Mouse (Mus musculus) embryonic facial prominence, embryonic 15.5 days (tissue): ENCODE results near the gene Cldn14. TPM values are rescaled to one million over a fixed set of nuclear protein-coding genes. Genes with fewer than 3 reads are reported as not detected.

ENCODE experiments used
- ATAC-seq: fragments of 200-750 bp; cut with Nextera tagmentation; 2 replicates; pipeline ENCODE4 v1.8.0; 2017; ENCODE audit warnings: low read depth, moderate TSS enrichment; ENCODE audit not compliant: insufficient number of reproducible peaks, low FRiP score, low TSS enrichment
- H3K27ac ChIP-seq: fragments of 300-500 bp; sonication (generic); replicated peaks from 2 replicates; pipeline ENCODE4 v1.5.1; 2015; ENCODE audit warnings: mild to moderate bottlenecking, inconsistent platforms
- H3K27me3 ChIP-seq: fragments of 300-500 bp; sonication (generic); 2 replicates; pipeline ENCODE4 v1.6.1; 2015; ENCODE audit warnings: inconsistent platforms
- H3K36me3 ChIP-seq: fragments of 300-500 bp; sonication (generic); 2 replicates; pipeline ENCODE4 v1.6.1; 2015; ENCODE audit warnings: mild to moderate bottlenecking, inconsistent platforms
- H3K4me1 ChIP-seq: fragments of 300-500 bp; sonication (generic); 2 replicates; pipeline ENCODE4 v1.6.1; 2015; ENCODE audit warnings: inconsistent platforms
- H3K4me2 ChIP-seq: fragments of 300-500 bp; sonication (generic); replicated peaks from 2 replicates; pipeline ENCODE4 v1.6.1; 2015; ENCODE audit warnings: mild to moderate bottlenecking, inconsistent platforms
- H3K4me3 ChIP-seq: fragments of 300-500 bp; sonication (generic); replicated peaks from 2 replicates; pipeline ENCODE4 v1.5.1; 2015; ENCODE audit warnings: mild to moderate bottlenecking, inconsistent platforms
- H3K9ac ChIP-seq: fragments of 300-500 bp; sonication (generic); 2 replicates; pipeline ENCODE4 v1.6.1; 2015; ENCODE audit warnings: inconsistent platforms
- H3K9me3 ChIP-seq: fragments of 300-500 bp; sonication (generic); replicated peaks from 2 replicates; pipeline ENCODE4 v1.6.1; 2016; ENCODE audit warnings: inconsistent platforms
- WGBS: fragments of 180-500 bp; shearing (Covaris S2); methylation state at CpG from one replicate; pipeline ENCODE4 v1.1.7; 2015; 5-methylcytosine and 5-hydroxymethylcytosine counted together
- polyA plus RNA-seq: library from polyadenylated mRNA; unstranded; fragments of >200 nt; fragmentation: Nextera tagmentation; extraction: Ambion mirVana; gene quantifications from 2 replicates; pipeline ENCODE4 v1.2.1, GENCODE M21; 2015

The Cldn14 gene
- polyA plus RNA-seq, 1 experiment from 2014 or later = 0.29 TPM

- 60% methylated on average over 7 of the region's 7 CpGs for WGBS
- H3K4me2 ChIP-seq = no peak overlapping the region
- H3K4me1 ChIP-seq = no peaks in the 10 kb centered on the region
- no peak overlapping the region for H3K27ac ChIP-seq
- H3K27me3 ChIP-seq = no peaks in the 10 kb centered on the region
- ATAC-seq = no peak
- H3K9ac ChIP-seq = no peak overlapping the region
- no peak overlapping the region for H3K4me3 ChIP-seq
- H3K9me3 ChIP-seq = no peaks in the 10 kb centered on the region
- no peaks in the 10 kb centered on the region for H3K36me3 ChIP-seq
These were observed 84.8 kb downstream of the Cldn14 start for GRCm38 (mm10) chr16:93923788-93924187.

- Histone ChIP-seq H3K9me3 (no peaks in the 10 kb centered on the region), H3K9ac (no peak overlapping the region), H3K4me2 (no peak overlapping the region), H3K4me3 (no peak overlapping the region), H3K27me3 (no peaks in the 10 kb centered on the region), H3K27ac (no peak overlapping the region), H3K36me3 (no peaks in the 10 kb centered on the region), H3K4me1 (no peaks in the 10 kb centered on the region)
- 70% methylated on average over 5 of the region's 5 CpGs for WGBS
- ATAC-seq = no peak
These were observed 85.7 kb downstream of the Cldn14 start for GRCm38 (mm10) chr16:93922835-93923389.

- H3K9ac ChIP-seq = no peak overlapping the region
- no peaks in the 10 kb centered on the region for H3K9me3 ChIP-seq
- H3K4me2 ChIP-seq = no peak overlapping the region
- H3K4me1 ChIP-seq = no peaks in the 10 kb centered on the region
- no peak overlapping the region for H3K27ac ChIP-seq
- H3K27me3 ChIP-seq = no peaks in the 10 kb centered on the region
- 61% methylated on average over 4 of the region's 4 CpGs for WGBS
- H3K4me3 ChIP-seq = no peak overlapping the region
- ATAC-seq = no peak
- no peaks in the 10 kb centered on the region for H3K36me3 ChIP-seq
These were observed 88.0 kb downstream of the Cldn14 start for GRCm38 (mm10) chr16:93920673-93921072.

GRCm38 (mm10) chr16:93919189-93919588 is 89.4 kb downstream of the Cldn14 start:
- Histone ChIP-seq H3K4me2 (no peak overlapping the region), H3K4me1 (peaks cover under 1% of the 10 kb centered on the region; the same call in 1 of the 2 replicates), H3K27me3 (no peaks in the 10 kb centered on the region), H3K36me3 (no peaks in the 10 kb centered on the region), H3K27ac (no peak overlapping the region), H3K4me3 (no peak overlapping the region), H3K9ac (no peak overlapping the region), H3K9me3 (no peaks in the 10 kb centered on the region)
- no peak for ATAC-seq
- 79% methylated on average over 20 of the region's 20 CpGs for WGBS

- H3K27ac ChIP-seq = no peak overlapping the region
- H3K9ac ChIP-seq = no peak overlapping the region
- 61% methylated on average over 8 of the region's 8 CpGs for WGBS
- peak overlapping the region; percentile 27 for H3K4me2 ChIP-seq
- H3K9me3 ChIP-seq = no peaks in the 10 kb centered on the region
- H3K36me3 ChIP-seq = no peaks in the 10 kb centered on the region
- no peaks in the 10 kb centered on the region for H3K27me3 ChIP-seq
- ATAC-seq = no peak
- H3K4me1 ChIP-seq = peaks cover 6% of the 10 kb centered on the region; the same call in 1 of the 2 replicates
- no peak overlapping the region for H3K4me3 ChIP-seq
These were observed 90.0 kb downstream of the Cldn14 start for GRCm38 (mm10) chr16:93918679-93919060.

- Histone ChIP-seq H3K36me3 (no peaks in the 10 kb centered on the region), H3K9me3 (no peaks in the 10 kb centered on the region), H3K4me1 (peaks cover 8% of the 10 kb centered on the region; the same call in 1 of the 2 replicates), H3K4me2 (peak overlapping the region; percentile 27), H3K27me3 (no peaks in the 10 kb centered on the region), H3K9ac (no peak overlapping the region), H3K4me3 (no peak overlapping the region), H3K27ac (no peak overlapping the region)
- no peak for ATAC-seq
- WGBS = 28% methylated on average over 22 of the region's 22 CpGs
These were observed 90.6 kb downstream of the Cldn14 start for GRCm38 (mm10) chr16:93917712-93918678.

- H3K4me3 ChIP-seq = no peak overlapping the region
- ATAC-seq = no peak
- H3K4me1 ChIP-seq = peaks cover 12% of the 10 kb centered on the region
- no peaks in the 10 kb centered on the region for H3K27me3 ChIP-seq
- no peaks in the 10 kb centered on the region for H3K36me3 ChIP-seq
- no peak overlapping the region for H3K9ac ChIP-seq
- WGBS = 34% methylated on average over 8 of the region's 10 CpGs
- no peak overlapping the region for H3K4me2 ChIP-seq
- no peak overlapping the region for H3K27ac ChIP-seq
- H3K9me3 ChIP-seq = no peaks in the 10 kb centered on the region
These were observed 93.2 kb downstream of the Cldn14 start for GRCm38 (mm10) chr16:93915338-93915849.

GRCm38 (mm10) chr16:93913881-93914576 is 94.6 kb downstream of the Cldn14 start:
- ATAC-seq = no peak
- 54% methylated on average over 10 of the region's 10 CpGs for WGBS
- H3K4me1 ChIP-seq = peaks cover 12% of the 10 kb centered on the region
- no peaks in the 10 kb centered on the region for H3K9me3 ChIP-seq
- H3K4me2 ChIP-seq = no peak overlapping the region
- H3K9ac ChIP-seq = no peak overlapping the region
- no peaks in the 10 kb centered on the region for H3K36me3 ChIP-seq
- no peaks in the 10 kb centered on the region for H3K27me3 ChIP-seq
- 0 out of 2 replicates have a peak overlapping the region, but pooled peaks have one; percentile 48 for H3K27ac ChIP-seq
- no peak overlapping the region for H3K4me3 ChIP-seq

- Histone ChIP-seq H3K4me3 (no peak overlapping the region), H3K9me3 (no peaks in the 10 kb centered on the region), H3K36me3 (no peaks in the 10 kb centered on the region), H3K9ac (no peak overlapping the region), H3K27ac (no peak overlapping the region), H3K4me2 (no peak overlapping the region), H3K4me1 (peaks cover 12% of the 10 kb centered on the region), H3K27me3 (no peaks in the 10 kb centered on the region)
- ATAC-seq = no peak
- 61% methylated on average over 3 of the region's 3 CpGs for WGBS
These were observed 95.8 kb downstream of the Cldn14 start for GRCm38 (mm10) chr16:93912808-93913207.

- no peaks in the 10 kb centered on the region for H3K36me3 ChIP-seq
- ATAC-seq = no peak
- H3K9me3 ChIP-seq = no peaks in the 10 kb centered on the region
- H3K9ac ChIP-seq = no peak overlapping the region
- no peak overlapping the region for H3K4me2 ChIP-seq
- no peaks in the 10 kb centered on the region for H3K27me3 ChIP-seq
- WGBS = 54% methylated on average over 5 of the region's 5 CpGs
- H3K4me3 ChIP-seq = no peak overlapping the region
- H3K27ac ChIP-seq = no peak overlapping the region
- peaks cover 15% of the 10 kb centered on the region for H3K4me1 ChIP-seq
These were observed 96.5 kb downstream of the Cldn14 start for GRCm38 (mm10) chr16:93912158-93912557.
